Mouse (Mus musculus) C2C12 (cell line): Measurements from ENCODE around the gene Fign. TPM values are rescaled to one million over a fixed set of nuclear protein-coding genes. Genes with fewer than 3 reads are reported as not detected.

ENCODE experiments used
- H3K27me3 ChIP-seq: one replicate; pipeline ENCODE4 v1.6.1; 2011; ENCODE audit not compliant: control insufficient read depth, insufficient read depth, insufficient read length
- H3K36me3 ChIP-seq: one replicate; pipeline ENCODE4 v1.6.1; 2011; ENCODE audit not compliant: control insufficient read depth, insufficient read depth
- H3K4me3 ChIP-seq: one replicate; pipeline ENCODE4 v1.5.1; 2011; ENCODE audit warnings: mild to moderate bottlenecking, control low read depth; ENCODE audit not compliant: poor library complexity, insufficient read depth, severe bottlenecking
- H3K79me2 ChIP-seq: one replicate; pipeline ENCODE4 v1.6.1; 2011; ENCODE audit not compliant: control insufficient read depth, insufficient read depth
- H3K79me3 ChIP-seq: one replicate; pipeline ENCODE4 v1.6.1; 2011; ENCODE audit warnings: low read depth, control low read depth
- H3ac ChIP-seq: one replicate; pipeline ENCODE3; 2011; ENCODE audit warnings: low read depth; ENCODE audit not compliant: control insufficient read depth, insufficient read length
- CEBPB ChIP-seq: IDR thresholded peaks from one replicate; pipeline ENCODE4 v1.6.1; 2011; ENCODE audit warnings: low read depth, mild to moderate bottlenecking, control low read depth, moderate library complexity
- CTCF ChIP-seq: IDR thresholded peaks from one replicate; pipeline ENCODE4 v1.5.1; 2011; ENCODE audit not compliant: control insufficient read depth, insufficient read depth, insufficient read length
- FOSL1 ChIP-seq: IDR thresholded peaks from one replicate; pipeline ENCODE4 v1.8.0; 2011; ENCODE audit warnings: mild to moderate bottlenecking, low read length; ENCODE audit not compliant: poor library complexity, insufficient read depth, severe bottlenecking
- MAX ChIP-seq: IDR thresholded peaks from one replicate; pipeline ENCODE4 v1.6.1; 2011; ENCODE audit warnings: mild to moderate bottlenecking, control low read depth
- MYOD1 ChIP-seq: IDR thresholded peaks from one replicate; pipeline ENCODE4 v1.6.1; 2011; ENCODE audit warnings: low read depth; ENCODE audit not compliant: control insufficient read depth, insufficient read length
- MYOG ChIP-seq: IDR thresholded peaks from one replicate; pipeline ENCODE4 v1.6.1; 2011; ENCODE audit not compliant: control insufficient read depth, insufficient read length; ENCODE audit errors: extremely low read depth
- USF1 ChIP-seq: IDR thresholded peaks from one replicate; pipeline ENCODE4 v1.6.1; 2011; ENCODE audit warnings: low read depth, mild to moderate bottlenecking, control low read depth, moderate library complexity
- polyA plus RNA-seq: library from polyadenylated mRNA; unstranded; fragments of >200 nt; fragmentation: generic; extraction: Trizol; gene quantifications from one replicate; pipeline ENCODE4 v1.2.1, GENCODE M21; 2012; ENCODE audit warnings: missing spikeins

Fign gene
- polyA plus RNA-seq, 1 experiment: 0.08 TPM

GRCm38 (mm10) chr2:63985426-63985825, 112.4 kb downstream of the Fign start:
- no peaks in the 10 kb centered on the region for H3K36me3 ChIP-seq
- H3K27me3 ChIP-seq: no peaks in the 10 kb centered on the region
- no peaks in the 10 kb centered on the region for H3K79me2 ChIP-seq
- no peak overlapping the region for H3ac ChIP-seq
- no peak overlapping the region for H3K4me3 ChIP-seq
- H3K79me3 ChIP-seq: no peaks in the 10 kb centered on the region
- TF ChIP-seq MYOD1: no peak
- no peak for TF ChIP-seq CEBPB
- no peak for TF ChIP-seq USF1
- no peak for TF ChIP-seq FOSL1
- no peak for TF ChIP-seq MAX
- TF ChIP-seq CTCF: no peak

DNA sequence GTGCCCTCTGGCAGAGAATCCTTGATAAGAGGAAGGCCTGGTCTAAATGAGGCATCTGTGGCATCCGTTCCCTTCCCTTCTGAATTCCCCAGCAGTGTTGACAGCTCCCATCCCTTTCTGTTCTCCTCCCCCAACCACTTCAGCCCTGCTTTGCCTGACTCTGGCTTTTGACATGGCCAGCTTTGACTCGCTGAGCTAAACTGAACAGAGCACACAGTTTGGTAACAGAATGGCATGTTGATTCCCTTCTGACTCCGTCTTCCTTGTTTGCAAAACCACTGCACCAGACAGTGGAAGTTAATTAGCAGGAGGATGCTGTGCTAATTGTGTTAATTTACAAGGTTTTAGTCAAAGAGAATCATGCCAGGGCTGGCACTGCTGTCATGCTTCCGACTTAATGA, 115.5 kb downstream of the Fign start:
- Histone ChIP-seq H3K4me3 (no peak overlapping the region), H3K27me3 (no peaks in the 10 kb centered on the region), H3K79me3 (no peaks in the 10 kb centered on the region), H3K79me2 (no peaks in the 10 kb centered on the region), H3ac (no peak overlapping the region), H3K36me3 (no peaks in the 10 kb centered on the region)
- TF ChIP-seq MYOD1 (no peak), MAX (no peak), FOSL1 (no peak), USF1 (no peak), CEBPB (no peak), MYOG (no peak), CTCF (no peak)

DNA sequence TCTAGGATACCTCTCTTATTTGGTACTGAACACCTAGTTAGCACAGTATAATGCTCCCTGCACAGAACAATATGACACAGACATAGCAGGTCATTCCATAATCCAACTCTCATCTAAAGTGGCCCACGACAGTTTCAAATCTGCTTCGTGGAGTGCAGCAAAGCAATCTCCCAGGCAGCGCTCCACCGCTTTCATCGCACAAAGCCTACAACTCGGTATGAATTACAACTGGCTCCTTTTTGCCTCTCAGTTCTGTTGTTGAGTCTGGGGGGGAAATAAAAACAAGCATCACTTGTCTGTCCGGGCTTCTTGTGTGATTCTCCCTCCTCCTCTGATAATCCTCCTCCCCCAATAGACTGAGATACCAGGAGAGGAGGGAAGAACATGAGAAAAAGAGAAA, 116.4 kb downstream of the Fign start:
- no peak overlapping the region for H3K4me3 ChIP-seq
- no peak overlapping the region for H3ac ChIP-seq
- H3K79me2 ChIP-seq: no peaks in the 10 kb centered on the region
- H3K27me3 ChIP-seq: no peaks in the 10 kb centered on the region
- no peaks in the 10 kb centered on the region for H3K36me3 ChIP-seq
- no peaks in the 10 kb centered on the region for H3K79me3 ChIP-seq
- TF ChIP-seq CTCF (no peak), USF1 (no peak), MYOD1 (no peak), MYOG (no peak), CEBPB (no peak), FOSL1 (no peak), MAX (no peak)

DNA sequence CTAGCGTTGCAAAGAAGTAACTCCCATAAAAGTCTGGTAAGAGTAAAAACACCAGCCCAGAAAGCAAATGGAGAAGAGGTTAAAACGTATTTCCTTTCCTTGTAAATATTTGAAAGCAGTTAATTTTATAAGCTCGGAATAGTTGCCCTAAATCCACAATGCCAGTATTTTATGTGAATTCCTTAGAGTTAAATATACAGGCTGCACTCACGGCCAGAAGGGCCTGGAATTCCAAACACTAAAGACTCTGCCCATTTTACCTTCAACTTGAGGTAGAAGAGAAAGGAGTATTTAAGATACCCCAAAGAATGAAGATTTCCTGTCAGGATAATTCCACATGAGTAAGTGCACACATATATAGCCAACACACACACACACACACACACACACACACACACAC, 128.2 kb downstream of the Fign start:
- no peak overlapping the region for H3ac ChIP-seq
- no peaks in the 10 kb centered on the region for H3K79me2 ChIP-seq
- no peak overlapping the region for H3K4me3 ChIP-seq
- no peak for TF ChIP-seq USF1
- TF ChIP-seq CTCF: no peak
- no peak for TF ChIP-seq MAX
- no peak for TF ChIP-seq FOSL1
- TF ChIP-seq MYOD1: no peak
- no peak for TF ChIP-seq CEBPB
- no peak for TF ChIP-seq MYOG
- no peaks in the 10 kb centered on the region for H3K79me3 ChIP-seq
- H3K36me3 ChIP-seq: no peaks in the 10 kb centered on the region
- H3K27me3 ChIP-seq: no peaks in the 10 kb centered on the region

GRCm38 (mm10) chr2:63931041-63931440, 166.8 kb downstream of the Fign start:
- TF ChIP-seq USF1 (no peak), CTCF (no peak), FOSL1 (no peak), MYOG (no peak), MAX (no peak), MYOD1 (no peak), CEBPB (no peak)
- no peaks in the 10 kb centered on the region for H3K79me2 ChIP-seq
- H3K27me3 ChIP-seq: no peaks in the 10 kb centered on the region
- no peak overlapping the region for H3ac ChIP-seq
- H3K36me3 ChIP-seq: no peaks in the 10 kb centered on the region
- no peak overlapping the region for H3K4me3 ChIP-seq
- no peaks in the 10 kb centered on the region for H3K79me3 ChIP-seq

DNA sequence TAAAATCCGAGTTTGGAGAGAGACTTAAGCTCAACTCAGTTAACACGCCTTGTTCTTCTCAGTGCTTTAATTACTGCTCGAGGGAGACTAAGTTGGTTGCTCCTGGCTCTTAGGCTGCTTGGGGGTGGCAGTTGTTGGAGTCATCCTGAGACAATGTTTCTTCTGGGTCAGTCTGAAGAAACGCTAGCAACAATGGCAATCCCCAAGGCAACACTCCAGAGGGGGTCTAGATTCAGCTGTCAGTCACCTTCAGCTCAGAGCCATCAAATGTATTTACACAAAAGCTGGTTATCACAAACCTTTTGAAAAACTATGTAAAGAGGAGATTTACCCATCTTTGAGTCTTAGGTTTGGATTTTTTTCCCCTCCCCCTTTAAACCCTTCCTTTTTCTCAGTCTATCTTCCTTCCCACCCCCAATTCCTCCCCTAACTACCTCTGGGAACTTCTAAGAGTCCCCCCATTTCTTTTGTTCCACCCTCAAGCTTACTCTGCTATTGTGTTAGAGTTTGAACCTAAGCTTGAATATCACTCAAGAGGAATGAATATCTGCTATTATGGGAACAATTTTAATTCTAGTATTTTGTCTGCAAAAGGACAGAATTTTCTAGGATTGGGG, 171.2 kb downstream of the Fign start:
- TF ChIP-seq MYOD1 (no peak), USF1 (no peak), CTCF (no peak), MAX (no peak)
- Histone ChIP-seq H3K4me3 (no peak overlapping the region), H3K79me2 (no peaks in the 10 kb centered on the region), H3K27me3 (no peaks in the 10 kb centered on the region), H3ac (no peak overlapping the region), H3K79me3 (no peaks in the 10 kb centered on the region), H3K36me3 (no peaks in the 10 kb centered on the region)
